Mouse (Mus musculus) gastrocnemius, postnatal 14 days (tissue): ENCODE results near the gene Fitm1. TPM values are rescaled to one million over a fixed set of nuclear protein-coding genes. Genes with fewer than 3 reads are reported as not detected.

Source experiments
- DNase-seq: peaks from one replicate; pipeline ENCODE4 v3.0.0; 2021; ENCODE audit warnings: mixed read lengths
- intact Hi-C: fragments of 180-260 bp; cut with DNase I; formaldehyde crosslinking; loops from one replicate; pipeline ENCODE4 v1.15.1; 2025; ENCODE audit warnings: low total_unique reads
- long read RNA-seq, 2 experiments: library from polyadenylated mRNA; stranded (forward); transcript quantifications; one replicate each; pipeline ENCODE4 v2.0.0; 2021
- total RNA-seq, 2 experiments: library from RNA; stranded (reverse); gene quantifications; 2 replicates each; pipeline ENCODE4 v1.2.3; 2021

Fitm1 gene
- 100 to 1,000 TPM; 415 to 455 TPM for total RNA-seq
- long read RNA-seq, experiment 1, transcript Fitm1-201 (2 exons, 971 nt) = major isoform, 385 of 422 reads
- long read RNA-seq, experiment 1, partial matches to known transcripts = 0 of 422 reads
- long read RNA-seq, experiment 1, other reads (novel, unspliced or antisense) = 37 of 422 reads
- long read RNA-seq, experiment 2, transcript Fitm1-201 (2 exons, 971 nt) = major isoform, 430 of 476 reads
- long read RNA-seq, experiment 2, partial matches to known transcripts = 0 of 476 reads
- long read RNA-seq, experiment 2, other reads (novel, unspliced or antisense) = 46 of 476 reads

GRCm38 (mm10) chr14:55575302-55575701 is at the start of gene Fitm1:
Gene Fitm1 (plus strand): TSS chr14:55575617.
- DNase-seq = peak; percentile 79
- intact Hi-C loops = no loop called here

GRCm38 (mm10) chr14:55526674-55527073 is 48.7 kb upstream of the Fitm1 start:
- no peak for DNase-seq
- intact Hi-C loops = no loop called here

GRCm38 (mm10) chr14:55527940-55528339 is 47.5 kb upstream of the Fitm1 start:
- DNase-seq = no peak
- intact Hi-C loops = no loop called here

GRCm38 (mm10) chr14:55536116-55536745 is 39.2 kb upstream of the Fitm1 start:
- DNase-seq = peak; percentile 41

GRCm38 (mm10) chr14:55540067-55540786 is 35.2 kb upstream of the Fitm1 start, which contains the start of gene Pck2:
Gene Pck2 (plus strand): TSS chr14:55540266.
- peak; percentile 90 for DNase-seq
- intact Hi-C loops = no loop called here

More at GRCm38 (mm10) chr14:55536116-55536745, 39.2 kb upstream of the Fitm1 start:
- intact Hi-C loops = loop anchor here (5.0 kb wide), 1 partner anchor 39 kb away; no protein-coding TSS in a partner anchor

GRCm38 (mm10) chr14:55540787-55541321 is 34.6 kb upstream of the Fitm1 start:
- intact Hi-C loops = no loop called here

GRCm38 (mm10) chr14:55542268-55542667 is 33.1 kb upstream of the Fitm1 start:
- no peak for DNase-seq
- intact Hi-C loops = no loop called here

More at GRCm38 (mm10) chr14:55540787-55541321, 34.6 kb upstream of the Fitm1 start:
- DNase-seq = peak; percentile 86

- no peak for DNase-seq
- intact Hi-C loops = no loop called here
These were observed 31.1 kb upstream of the Fitm1 start for GRCm38 (mm10) chr14:55544334-55544733.

- intact Hi-C loops = no loop called here
- DNase-seq = no peak
These were observed 25.2 kb upstream of the Fitm1 start for GRCm38 (mm10) chr14:55550191-55550590.

GRCm38 (mm10) chr14:55551347-55551746 is 24.1 kb upstream of the Fitm1 start:
- intact Hi-C loops = no loop called here
- no peak for DNase-seq

- DNase-seq = no peak
- intact Hi-C loops = no loop called here
These were observed 23.6 kb upstream of the Fitm1 start for GRCm38 (mm10) chr14:55551794-55552193.

- intact Hi-C loops = no loop called here
- DNase-seq = no peak
These were observed 20.8 kb upstream of the Fitm1 start for GRCm38 (mm10) chr14:55554635-55555034.

- intact Hi-C loops = loop anchor here (2.0 kb wide), 1 partner anchor 57 kb away; no protein-coding TSS in a partner anchor
These were observed 19.6 kb upstream of the Fitm1 start for GRCm38 (mm10) chr14:55555788-55556187.

GRCm38 (mm10) chr14:55557003-55557402 is 18.4 kb upstream of the Fitm1 start:
- intact Hi-C loops = loop anchor here (2.0 kb wide), 1 partner anchor 58 kb away; no protein-coding TSS in a partner anchor

More at GRCm38 (mm10) chr14:55555788-55556187, 19.6 kb upstream of the Fitm1 start:
- DNase-seq = no peak

GRCm38 (mm10) chr14:55557587-55557986 is 17.8 kb upstream of the Fitm1 start:
- intact Hi-C loops = loop anchor here (2.0 kb wide), 1 partner anchor 59 kb away; no protein-coding TSS in a partner anchor

More at GRCm38 (mm10) chr14:55557003-55557402, 18.4 kb upstream of the Fitm1 start:
- peak; percentile 81 for DNase-seq

GRCm38 (mm10) chr14:55558740-55559448 is 16.5 kb upstream of the Fitm1 start:
- intact Hi-C loops = no loop called here
- no peak for DNase-seq

More at GRCm38 (mm10) chr14:55557587-55557986, 17.8 kb upstream of the Fitm1 start:
- no peak for DNase-seq

GRCm38 (mm10) chr14:55559799-55560201 is 15.6 kb upstream of the Fitm1 start, which contains the start of gene Dcaf11:
Gene Dcaf11 (plus strand): TSS chr14:55560006.
- intact Hi-C loops = no loop called here
- DNase-seq = peak; percentile 93

GRCm38 (mm10) chr14:55560202-55561073 is 15.0 kb upstream of the Fitm1 start, which contains the start of gene A730061H03Rik:
Gene A730061H03Rik (minus strand): TSS chr14:55560406.
- intact Hi-C loops = no loop called here
- DNase-seq = peak; percentile 99
